Mouse (Mus musculus) cerebellum, adult 11-12 months (tissue): Measurements from ENCODE around the gene Scamp3.
"Not testable (repeated sequence)": the region's sequence is repeated elsewhere in the genome, so short reads cannot be mapped to it uniquely, and the experiment has no call there.

Experiments used
- DNase-seq: peaks from one replicate; pipeline ENCODE4 v3.0.0; 2022

The Scamp3 gene

GRCm38 (mm10) chr3:89177242-89178106, at the start of gene Scamp3:
TSS of gene Scamp3 (plus strand) at chr3:89177473.
- DNase-seq, result peak; percentile 93

DNA sequence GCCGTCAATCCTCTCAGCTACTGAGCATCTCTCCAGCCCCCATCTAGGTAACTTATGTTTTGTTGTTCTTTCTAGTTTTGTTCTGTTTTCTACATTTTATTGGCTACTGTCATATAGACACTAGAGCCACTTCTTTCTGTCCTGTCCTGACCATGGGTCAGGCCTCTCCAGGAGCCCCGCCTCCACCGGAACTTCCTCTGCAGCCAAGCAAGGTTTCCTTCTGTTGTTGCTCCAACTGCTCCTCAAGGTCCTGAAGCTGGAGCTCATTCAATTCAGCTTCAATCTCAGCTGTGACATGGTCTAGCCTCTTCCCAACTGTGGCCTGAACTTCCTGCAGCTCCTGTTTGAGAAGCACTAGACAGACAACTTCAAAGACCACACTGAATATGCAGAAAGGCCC, 47.4 kb upstream of the Scamp3 start:
- DNase-seq, result no peak

DNA sequence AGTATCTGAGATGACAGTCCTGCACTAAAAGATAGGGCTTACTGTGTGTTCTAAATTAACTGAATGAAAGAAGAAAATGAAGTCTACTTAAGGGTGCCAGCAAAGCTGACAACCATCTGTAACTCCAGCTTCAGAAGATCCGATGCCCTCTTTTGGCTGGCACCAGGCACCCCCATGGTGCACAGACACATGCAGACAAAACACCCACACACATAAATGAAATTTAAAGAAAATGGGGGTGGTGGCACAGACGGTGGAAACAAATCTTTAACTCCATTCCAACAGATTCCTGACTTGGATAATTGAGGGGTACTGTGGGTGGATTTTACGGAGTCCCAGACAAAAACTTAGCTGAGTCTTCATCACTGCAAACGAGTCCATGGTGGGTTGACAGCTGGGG, 45.5 kb upstream of the Scamp3 start:
- DNase-seq, result no peak

GRCm38 (mm10) chr3:89132285-89133062, 44.8 kb upstream of the Scamp3 start:
- peak; percentile 38 for DNase-seq

DNA sequence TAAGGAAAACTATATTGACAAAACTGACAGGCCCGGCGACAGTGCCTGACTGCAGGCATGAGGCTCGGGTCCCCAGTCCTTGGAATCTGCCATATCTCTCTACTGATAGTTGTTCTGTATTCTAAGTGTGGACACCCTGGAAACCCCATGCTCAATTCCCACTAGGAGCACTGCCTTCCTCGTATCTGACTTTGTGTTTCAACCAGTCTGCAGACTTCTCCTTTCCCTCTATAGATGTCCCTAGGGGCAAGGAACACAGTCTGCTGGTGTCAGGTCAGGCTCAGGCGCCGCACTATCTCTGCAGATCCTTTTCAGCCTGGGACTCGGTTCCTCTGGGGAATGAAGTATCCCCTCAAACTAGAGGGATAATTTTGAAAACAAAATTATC, 44.2 kb upstream of the Scamp3 start:
- no peak for DNase-seq

DNA sequence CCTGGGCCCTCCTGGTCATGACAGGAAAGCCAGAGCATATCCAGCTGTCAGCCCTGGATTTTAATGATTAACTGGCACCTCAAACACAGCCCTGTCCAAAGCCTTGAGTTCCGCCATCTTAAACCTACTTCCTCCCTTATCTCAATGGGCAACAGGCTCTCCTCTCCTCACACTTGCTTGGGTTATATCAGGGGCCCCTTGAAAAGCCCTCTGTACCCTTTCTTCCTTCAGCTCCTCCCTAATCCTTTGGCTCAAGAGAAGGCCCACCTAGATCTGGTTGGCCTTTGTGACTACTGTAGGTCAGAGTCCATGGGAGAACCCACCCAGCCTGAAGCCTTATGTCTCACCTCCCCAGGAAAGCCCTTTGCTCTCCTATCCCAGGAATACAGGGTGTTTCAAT, 43.5 kb upstream of the Scamp3 start:
- no peak for DNase-seq

GRCm38 (mm10) chr3:89135958-89136357, 41.3 kb upstream of the Scamp3 start, which contains the start of gene Pklr:
TSS of gene Pklr (plus strand) at chr3:89136142.
- no peak for DNase-seq

DNA sequence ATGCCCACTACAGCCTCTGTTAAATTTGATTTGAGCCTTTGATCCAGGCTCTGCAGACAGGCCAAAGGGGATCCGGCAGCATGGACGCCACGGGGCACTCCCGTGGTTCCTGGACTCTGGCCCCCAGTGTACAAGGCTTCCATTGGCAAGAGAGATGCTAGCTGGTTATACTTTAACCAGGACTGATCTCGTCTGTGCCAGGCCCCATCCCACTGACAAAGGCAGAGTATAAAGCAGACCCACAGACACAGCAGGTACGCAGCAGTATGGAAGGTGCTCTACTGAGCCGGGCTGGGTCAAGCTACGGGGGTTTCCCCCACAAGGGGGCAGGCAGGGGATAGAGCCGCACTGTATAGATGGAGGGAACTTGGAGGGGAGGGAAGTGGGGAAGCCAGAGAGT, 40.9 kb upstream of the Scamp3 start:
- no peak for DNase-seq

- no peak for DNase-seq
Observed at GRCm38 (mm10) chr3:89144821-89145220, 32.5 kb upstream of the Scamp3 start.

GRCm38 (mm10) chr3:89145566-89145965, 31.7 kb upstream of the Scamp3 start:
- no peak for DNase-seq

DNA sequence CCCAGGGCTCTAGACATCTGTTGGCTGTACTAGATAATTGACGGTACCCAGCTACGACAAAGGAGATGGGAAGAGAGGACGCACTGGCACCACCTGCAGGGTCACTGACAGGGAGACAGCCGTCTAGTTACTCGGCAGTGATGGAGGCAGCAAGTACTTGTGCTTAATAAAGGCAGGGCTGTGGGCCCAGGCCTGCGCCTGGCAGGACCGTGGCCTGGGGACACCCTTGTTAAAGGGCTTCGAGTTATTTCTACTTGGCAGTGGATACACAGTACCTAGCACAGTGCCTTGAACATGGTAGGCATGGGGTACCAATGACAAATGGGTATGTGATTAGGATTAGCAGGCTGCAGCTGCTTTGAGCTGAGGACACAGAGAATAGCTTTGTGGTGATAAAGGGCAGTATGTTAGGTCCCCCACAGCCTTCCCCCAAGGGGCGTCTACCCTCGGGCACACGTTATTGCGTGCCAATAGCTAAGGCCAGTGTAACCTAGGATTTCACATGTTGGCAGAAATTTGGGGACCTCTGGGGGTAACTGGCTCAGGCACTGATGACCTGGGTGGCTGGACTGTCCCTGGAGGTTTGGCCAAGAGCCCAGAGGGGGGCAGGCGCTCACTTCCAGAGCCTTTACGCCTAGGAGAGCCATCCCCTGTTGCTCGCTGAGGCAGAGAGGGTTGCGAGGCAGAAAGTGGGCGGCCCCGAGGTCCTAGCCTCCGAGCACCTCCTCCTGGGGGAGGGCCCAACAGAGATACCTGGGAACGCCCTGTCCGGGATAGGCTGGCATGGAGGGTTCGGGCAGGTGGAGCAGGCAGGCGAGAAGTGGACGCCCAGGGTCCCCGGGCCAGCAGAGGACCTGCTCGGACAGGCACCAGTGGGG, 29.9 kb upstream of the Scamp3 start:
- peak; percentile 31 for DNase-seq

GRCm38 (mm10) chr3:89147979-89148311, 29.3 kb upstream of the Scamp3 start:
- DNase-seq, result no peak

GRCm38 (mm10) chr3:89148567-89148966, 28.7 kb upstream of the Scamp3 start:
- DNase-seq, result no peak

GRCm38 (mm10) chr3:89152084-89152835, 25.0 kb upstream of the Scamp3 start:
- no peak for DNase-seq

DNA sequence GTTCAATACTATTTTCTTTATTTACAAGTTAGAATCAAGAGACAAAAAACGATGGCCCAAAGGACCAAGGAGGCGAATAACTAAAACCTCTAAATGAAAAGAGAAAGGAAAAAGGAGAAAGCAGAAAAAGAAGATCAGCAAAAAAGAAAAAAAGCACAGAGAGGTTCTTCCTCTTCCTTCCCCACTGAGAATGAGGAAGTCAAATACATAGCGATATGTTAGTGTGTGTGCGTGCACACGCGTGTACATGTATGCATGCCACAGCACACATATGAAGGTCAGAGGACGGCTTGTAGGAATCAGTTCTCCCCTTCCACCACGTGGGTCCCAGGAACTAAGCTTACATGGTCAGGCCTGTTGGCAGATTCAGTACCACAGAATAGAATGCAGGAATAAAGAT, 20.3 kb upstream of the Scamp3 start:
- no peak for DNase-seq

- DNase-seq, result no peak
Observed at GRCm38 (mm10) chr3:89158651-89159050, 18.6 kb upstream of the Scamp3 start.

DNA sequence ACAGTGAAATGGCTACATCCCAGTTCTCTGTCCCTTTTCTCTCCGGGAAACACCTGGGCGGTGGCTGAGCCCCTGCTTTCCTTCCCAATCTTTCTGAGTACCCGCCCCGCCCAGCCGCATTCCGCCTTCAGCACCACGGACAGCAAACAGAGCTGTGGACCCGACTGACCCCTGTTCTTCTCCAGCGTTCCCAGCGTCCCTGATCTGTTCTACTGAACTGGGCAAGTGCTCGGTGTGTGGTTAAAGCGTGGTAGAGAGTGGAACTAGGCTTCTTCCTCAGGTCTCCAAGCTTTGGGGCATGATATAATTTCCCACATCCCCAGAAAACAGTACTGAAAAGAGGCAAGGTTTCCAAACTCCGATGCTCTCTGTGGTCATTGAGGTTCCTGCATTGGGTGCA, 18.1 kb upstream of the Scamp3 start:
- no peak for DNase-seq

DNA sequence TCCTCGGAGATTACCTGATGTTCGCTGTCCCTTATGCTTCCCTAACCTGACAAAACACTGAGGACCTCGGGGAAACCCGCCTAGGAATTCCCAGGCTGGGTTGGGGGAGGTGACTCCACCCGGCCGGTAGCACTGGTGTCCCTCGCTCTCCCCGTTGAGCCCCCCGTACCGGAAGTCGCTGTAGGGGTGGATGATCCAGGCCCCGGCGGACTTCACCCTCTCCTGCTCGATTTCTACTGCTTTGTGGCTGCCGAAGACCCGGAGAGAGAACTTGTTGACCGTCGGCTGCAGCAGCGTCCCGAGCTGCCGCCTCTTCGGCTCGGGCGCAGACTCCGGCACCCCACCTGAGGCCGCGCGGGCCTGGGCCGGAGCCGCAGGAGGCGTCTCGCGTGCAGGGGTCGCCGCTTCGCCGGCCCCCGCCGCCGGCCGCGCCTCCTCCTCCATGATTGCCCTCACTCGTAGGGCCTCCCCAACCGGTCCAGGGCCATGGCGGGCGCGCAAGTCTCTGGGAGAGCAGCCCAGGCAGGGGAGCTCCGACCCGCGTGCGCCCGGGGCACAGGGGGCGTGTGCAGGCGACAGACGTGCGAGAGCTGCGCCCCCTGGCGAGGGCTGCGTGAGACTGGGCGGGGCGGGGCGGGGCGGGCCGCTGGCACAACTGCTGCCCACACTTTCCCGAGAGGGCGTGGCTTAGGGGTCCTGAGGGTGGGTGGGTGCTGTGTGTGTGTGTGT, 17.5 kb upstream of the Scamp3 start, which contains the start of gene Hcn3:
Gene Hcn3, minus strand, starts transcription at position 581 of the 729 bp plus-strand sequence.
- peak; percentile 62 for DNase-seq

- not testable (repeated sequence) for DNase-seq
Observed at GRCm38 (mm10) chr3:89161207-89161606, 16.1 kb upstream of the Scamp3 start.

- no peak for DNase-seq
Observed at GRCm38 (mm10) chr3:89161786-89162185, 15.5 kb upstream of the Scamp3 start.

DNA sequence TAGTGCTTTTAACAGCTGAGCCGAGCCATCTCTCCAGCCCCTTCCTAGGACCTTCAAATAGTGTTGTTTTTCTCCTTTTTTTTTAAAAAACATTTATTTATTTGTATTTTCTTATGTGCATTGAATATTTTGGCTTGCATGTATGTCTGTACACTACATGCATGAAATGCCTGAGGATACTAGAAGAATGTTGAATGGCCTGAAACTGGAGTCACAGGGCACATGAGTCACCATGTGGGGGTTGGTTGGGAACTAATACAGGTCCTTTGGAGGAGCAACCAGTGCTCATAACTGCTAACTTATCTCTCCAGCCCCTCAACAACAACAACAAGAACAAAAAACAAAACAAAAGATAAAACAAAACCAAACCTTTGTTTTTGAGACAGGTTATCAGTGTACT, 14.2 kb upstream of the Scamp3 start:
- DNase-seq, result no peak
